Mouse (Mus musculus) E14TG2a.4 (cell line): ENCODE measurements around the gene Synpr.

Experiments
- CTCF ChIP-seq: conservative IDR thresholded peaks from 2 replicates; pipeline ENCODE4 v1.5.1; 2014; ENCODE audit warnings: low read length
- POU5F1 ChIP-seq: IDR thresholded peaks from 2 replicates; pipeline ENCODE4 v1.6.1; 2014; ENCODE audit warnings: low read length, borderline replicate concordance

GRCm38 (mm10) chr14:13252594-13252993 lies 32.0 kb upstream of the Synpr start:
- TF ChIP-seq CTCF (no peak), POU5F1 (no peak)
